Mouse (Mus musculus) splenic B cell, adult 2 months (primary cell): ENCODE results near the gene Stk10.

ENCODE experiments used
- DNase-seq: peaks from one replicate; pipeline ENCODE4 v3.0.0-alpha.2; 2011; ENCODE audit warnings: low read depth, low spot score
- H3K27me3 ChIP-seq: 2 replicates; pipeline ENCODE4 v1.6.1; 2012; ENCODE audit warnings: mild to moderate bottlenecking, low read length, moderate library complexity, mixed read lengths; ENCODE audit not compliant: control insufficient read depth, poor library complexity, insufficient read depth, severe bottlenecking
- H3K36me3 ChIP-seq: 2 replicates; pipeline ENCODE4 v1.6.1; 2012; ENCODE audit warnings: mild to moderate bottlenecking, low read length, moderate library complexity, mixed read lengths; ENCODE audit not compliant: control insufficient read depth, poor library complexity, insufficient read depth, severe bottlenecking

The Stk10 gene

GRCm38 (mm10) chr11:32563660-32564059 lies 30.6 kb downstream of the Stk10 start:
- Histone ChIP-seq H3K36me3 (peaks cover 2% of the 10 kb centered on the region), H3K27me3 (no peaks in the 10 kb centered on the region)
- peak; percentile 62 for DNase-seq

DNA sequence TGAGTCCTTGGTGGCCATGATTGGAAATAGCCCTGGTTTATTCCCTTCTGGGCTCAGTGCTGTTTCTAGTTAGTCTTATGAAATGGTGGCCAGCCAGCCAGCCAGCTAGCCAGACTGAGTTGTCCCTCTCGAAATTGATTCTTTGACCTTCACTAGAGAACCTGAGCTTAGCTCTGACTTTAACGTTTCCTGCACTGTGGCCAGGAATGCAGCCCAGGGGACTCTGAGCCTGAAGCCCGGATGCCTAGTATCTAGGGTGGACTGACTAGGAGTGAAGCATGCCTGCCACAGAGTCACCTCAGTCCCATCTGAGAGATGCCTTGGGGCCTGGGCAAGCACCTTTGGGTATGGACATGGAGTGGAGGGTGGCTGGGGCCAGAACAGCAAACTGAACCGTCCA lies 31.5 kb downstream of the Stk10 start:
- DNase-seq, result no peak
- no peaks in the 10 kb centered on the region for H3K27me3 ChIP-seq

GRCm38 (mm10) chr11:32565088-32565487 lies 32.0 kb downstream of the Stk10 start:
- DNase-seq, result peak; percentile 89
- Histone ChIP-seq H3K36me3 (peaks cover 2% of the 10 kb centered on the region), H3K27me3 (no peaks in the 10 kb centered on the region)

More for the DNA sequence above, 31.5 kb downstream of the Stk10 start:
- peaks cover 2% of the 10 kb centered on the region for H3K36me3 ChIP-seq

DNA sequence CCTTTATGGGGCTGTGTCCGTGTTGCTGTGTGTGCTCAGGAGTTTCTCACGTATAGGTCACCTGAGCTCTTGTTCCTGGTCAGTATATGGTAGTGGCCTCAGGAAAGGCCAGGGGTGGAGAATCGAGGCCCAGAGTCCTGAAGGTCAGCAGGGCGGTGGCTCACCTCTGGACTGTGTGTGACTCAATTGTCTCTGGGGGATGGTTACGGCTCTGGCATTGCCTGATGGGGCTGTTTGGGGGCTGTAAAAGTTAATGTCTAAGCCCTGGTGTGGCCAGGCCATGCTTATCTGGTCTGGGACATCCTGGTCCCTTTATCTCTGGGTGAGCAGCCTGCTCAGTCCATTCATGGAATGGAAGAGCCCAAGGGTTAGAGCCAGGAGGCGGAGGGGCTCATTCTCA lies 33.1 kb downstream of the Stk10 start:
- DNase-seq, result no peak
- Histone ChIP-seq H3K27me3 (no peaks in the 10 kb centered on the region), H3K36me3 (peaks cover 2% of the 10 kb centered on the region)

- no peak for DNase-seq
- Histone ChIP-seq H3K27me3 (no peaks in the 10 kb centered on the region), H3K36me3 (peaks cover 2% of the 10 kb centered on the region; the same call in 1 of the 2 replicates)
Observed at GRCm38 (mm10) chr11:32567000-32567855, 34.1 kb downstream of the Stk10 start.

- Histone ChIP-seq H3K36me3 (no peaks in the 10 kb centered on the region; the same call in 1 of the 2 replicates), H3K27me3 (no peaks in the 10 kb centered on the region)
- DNase-seq, result peak; percentile 32
Observed at GRCm38 (mm10) chr11:32568060-32568459, 35.0 kb downstream of the Stk10 start.

DNA sequence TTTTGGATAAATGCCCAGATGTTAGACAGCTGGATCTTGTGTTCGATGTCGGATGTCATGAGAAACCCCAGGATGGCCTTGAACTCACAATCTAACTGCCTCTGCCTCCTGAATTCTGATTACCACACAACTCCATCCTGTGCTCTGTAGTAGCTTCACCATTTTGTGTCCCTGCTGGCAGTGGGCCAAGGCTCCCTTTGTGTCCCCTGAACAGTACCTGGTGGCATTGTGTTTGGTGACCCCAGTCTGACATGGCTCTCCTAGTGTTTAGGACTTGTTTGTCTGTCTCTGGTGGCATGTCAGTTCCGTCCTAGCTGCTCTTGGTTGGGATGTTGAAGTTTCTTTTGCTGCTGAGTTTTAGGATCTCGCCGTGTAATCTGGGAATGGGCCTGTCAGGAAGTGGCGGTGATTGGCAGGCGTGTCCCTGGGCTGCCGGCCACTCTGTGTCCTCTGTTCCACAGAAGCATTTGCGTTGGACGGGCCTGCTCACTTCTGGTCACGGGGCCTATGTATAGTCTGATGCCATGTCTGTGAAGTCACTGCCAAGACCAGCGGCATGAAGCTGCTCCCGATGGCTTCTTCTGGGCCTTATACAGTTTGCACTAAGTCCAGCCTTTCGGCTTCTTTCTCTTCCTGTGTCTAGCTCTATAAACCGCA lies 35.7 kb downstream of the Stk10 start:
- no peak for DNase-seq
- Histone ChIP-seq H3K27me3 (no peaks in the 10 kb centered on the region), H3K36me3 (no peaks in the 10 kb centered on the region; the same call in 1 of the 2 replicates)

GRCm38 (mm10) chr11:32571103-32571502 lies 38.0 kb downstream of the Stk10 start:
- Histone ChIP-seq H3K36me3 (peaks cover 2% of the 10 kb centered on the region; the same call in 1 of the 2 replicates), H3K27me3 (no peaks in the 10 kb centered on the region)
- peak; percentile 47 for DNase-seq

- H3K27me3 ChIP-seq, result no peaks in the 10 kb centered on the region
- no peak for DNase-seq
- H3K36me3 ChIP-seq, result peaks cover 8% of the 10 kb centered on the region; the same call in 1 of the 2 replicates
Observed at GRCm38 (mm10) chr11:32573669-32574068, 40.6 kb downstream of the Stk10 start.

DNA sequence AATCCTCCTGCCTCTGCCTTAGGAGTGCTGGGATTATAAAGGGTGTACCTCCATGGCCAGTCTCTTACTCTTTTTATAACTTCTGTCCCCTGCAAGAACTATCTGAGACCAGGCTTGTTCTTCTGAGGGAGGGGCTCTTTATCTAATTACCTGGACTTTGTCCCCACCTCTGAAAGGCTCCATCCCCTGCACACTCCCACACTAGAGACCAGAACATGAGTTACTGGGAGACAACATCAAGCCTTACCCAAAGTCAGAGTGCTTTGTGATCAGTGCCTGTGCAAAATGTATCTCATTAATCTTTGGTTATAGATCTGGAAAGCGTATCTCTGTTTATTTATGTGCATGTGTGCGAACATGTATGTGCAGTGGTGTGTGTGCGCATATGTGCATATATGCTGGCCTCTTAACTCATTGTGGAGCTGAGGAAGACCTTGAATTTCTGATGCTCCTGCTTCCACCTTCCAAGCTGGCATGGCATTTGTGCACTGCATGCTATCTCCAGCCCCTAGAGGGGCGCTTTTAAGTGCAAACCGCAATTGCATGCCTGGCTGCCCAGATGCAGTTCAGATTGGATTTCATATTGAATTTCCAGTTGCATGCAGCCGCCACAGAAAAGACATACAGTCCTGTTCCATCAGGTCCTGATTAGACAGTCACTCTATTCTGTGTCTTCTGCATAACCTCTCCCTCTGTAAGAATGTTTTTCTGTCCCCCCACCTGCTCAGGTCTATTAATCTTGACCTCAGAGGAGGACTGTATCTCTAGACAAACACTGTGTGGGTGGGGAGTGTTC lies 43.1 kb downstream of the Stk10 start:
- Histone ChIP-seq H3K36me3 (peaks cover 8% of the 10 kb centered on the region; the same call in 1 of the 2 replicates), H3K27me3 (no peaks in the 10 kb centered on the region)
- no peak for DNase-seq

DNA sequence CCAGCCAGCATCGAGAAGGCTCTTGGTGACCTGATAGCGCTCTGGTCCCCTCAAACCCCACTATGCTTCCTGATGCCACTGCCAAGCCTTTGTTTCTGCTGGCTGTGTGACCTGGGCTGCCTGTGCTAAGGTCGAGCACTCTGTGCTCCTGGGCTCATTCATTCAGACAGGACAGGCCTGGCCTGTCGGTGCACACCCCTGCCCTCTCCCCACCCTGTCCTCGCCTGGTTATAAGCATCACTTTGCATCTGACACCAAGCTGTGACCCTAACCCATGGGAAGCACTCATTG lies 43.6 kb downstream of the Stk10 start:
- H3K27me3 ChIP-seq, result no peaks in the 10 kb centered on the region
- H3K36me3 ChIP-seq, result peaks cover 8% of the 10 kb centered on the region; the same call in 1 of the 2 replicates
- no peak for DNase-seq

DNA sequence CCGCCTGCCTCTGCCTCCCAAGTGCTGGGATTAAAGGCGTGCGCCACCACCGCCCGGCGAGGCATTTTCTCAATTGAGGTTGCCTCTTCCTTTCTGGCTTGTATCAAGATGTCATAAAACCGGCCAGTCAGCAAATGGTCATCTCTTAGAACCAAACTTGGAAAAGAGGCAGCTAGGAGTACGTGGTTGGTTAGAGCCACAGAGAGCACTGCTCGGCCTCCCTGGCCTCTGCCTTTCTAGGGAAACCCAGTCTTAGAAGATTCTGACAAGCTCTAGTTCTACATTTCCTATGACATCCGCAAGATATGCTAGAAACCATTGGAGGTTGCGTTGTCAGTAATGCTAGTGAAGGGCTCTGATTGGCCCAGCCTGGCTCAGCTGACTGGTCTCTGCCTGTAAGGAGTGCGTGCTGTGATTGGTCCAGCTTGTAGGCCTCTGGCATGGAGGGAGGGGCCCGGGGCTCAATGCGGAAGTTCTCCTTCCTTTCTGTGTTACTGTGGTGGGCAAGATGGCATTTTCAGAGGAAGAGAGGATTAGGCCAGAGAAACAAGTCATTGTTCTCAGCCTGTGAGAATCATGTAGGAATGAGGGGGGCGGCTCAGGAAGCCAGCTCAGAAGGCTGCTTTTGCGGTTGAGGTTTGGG lies 47.3 kb downstream of the Stk10 start:
- DNase-seq, result peak; percentile 74
- Histone ChIP-seq H3K27me3 (no peaks in the 10 kb centered on the region), H3K36me3 (peaks cover 10% of the 10 kb centered on the region; the same call in 1 of the 2 replicates)

DNA sequence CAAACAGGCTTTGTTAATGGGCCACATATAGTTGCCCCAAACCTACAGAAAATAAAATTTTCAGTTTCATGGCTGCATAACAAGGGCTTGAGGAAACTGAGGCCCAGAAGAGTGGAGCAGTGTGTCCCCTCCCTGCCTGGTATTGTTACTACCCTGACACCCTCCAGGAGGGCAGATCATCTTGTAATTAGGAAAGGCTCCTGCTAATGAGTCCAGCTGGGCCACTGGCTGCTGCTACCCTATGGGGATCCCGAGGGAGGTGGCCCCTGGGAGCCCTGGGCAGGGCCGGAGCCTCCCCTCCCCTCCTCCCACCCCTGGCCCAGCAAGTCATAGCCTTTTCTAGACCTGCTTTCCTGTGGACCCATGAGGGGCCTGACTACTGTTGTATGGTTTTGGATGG lies 47.9 kb downstream of the Stk10 start:
- H3K27me3 ChIP-seq, result no peaks in the 10 kb centered on the region
- DNase-seq, result no peak
- peaks cover 10% of the 10 kb centered on the region for H3K36me3 ChIP-seq

GRCm38 (mm10) chr11:32582813-32583212 lies 49.7 kb downstream of the Stk10 start:
- H3K27me3 ChIP-seq, result no peaks in the 10 kb centered on the region
- DNase-seq, result peak; percentile 52
- H3K36me3 ChIP-seq, result peaks cover 8% of the 10 kb centered on the region
